Mouse (Mus musculus) cortical plate, adult 2 months (tissue): ENCODE results near the gene Rnf115.

Source experiments
- CTCF ChIP-seq: fragments of 200-500 bp; IDR thresholded peaks from 2 replicates; pipeline ENCODE4 v1.5.1; 2011; ENCODE audit warnings: mild to moderate bottlenecking, control low read depth, low read length; ENCODE audit not compliant: insufficient read depth; ENCODE audit errors: extremely low read depth
- POLR2A ChIP-seq: fragments of 200-500 bp; IDR thresholded peaks from 2 replicates; pipeline ENCODE4 v1.6.1; 2011; ENCODE audit warnings: mild to moderate bottlenecking, low read length, control low read depth; ENCODE audit not compliant: insufficient read depth; ENCODE audit errors: extremely low read depth

DNA sequence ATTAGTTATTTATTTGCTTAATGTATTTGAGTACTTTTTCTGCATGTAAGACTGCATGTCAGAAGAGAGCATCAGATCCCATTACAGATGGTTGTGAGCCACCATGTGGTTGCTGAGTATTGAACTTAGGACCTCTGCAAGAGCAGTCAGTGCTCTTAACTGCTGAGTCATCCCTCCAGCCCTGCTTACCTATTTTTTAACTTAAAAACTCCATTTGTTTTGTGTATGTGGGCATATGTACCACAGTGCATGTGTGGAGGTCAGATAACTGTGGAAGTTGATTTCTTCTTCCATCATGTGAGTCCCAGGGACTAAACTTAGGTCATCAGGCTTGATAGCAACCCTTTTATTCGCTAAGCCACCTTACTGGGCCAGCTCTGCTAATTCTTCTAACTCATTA, 60.3 kb downstream of the Rnf115 start:
- TF ChIP-seq POLR2A (no peak), CTCF (no peak)
